Mouse (Mus musculus) heart, embryonic 15.5 days (tissue): Measurements from ENCODE around the gene Cphx2. TPM values are rescaled to one million over a fixed set of nuclear protein-coding genes. Genes with fewer than 3 reads are reported as not detected.
A peak's percentile ranks its signal among the peaks of the same experiment; 100 is the strongest.
"Not testable (repeated sequence)": the region's sequence is repeated elsewhere in the genome, so short reads cannot be mapped to it uniquely, and the experiment has no call there.

ENCODE experiments used
- ATAC-seq: fragments of 200-750 bp; cut with Nextera tagmentation; replicated peaks from 2 replicates; pipeline ENCODE4 v1.8.0; 2017; ENCODE audit warnings: low read depth, moderate TSS enrichment; ENCODE audit not compliant: insufficient number of reproducible peaks, insufficient read depth, low FRiP score
- H3K27ac ChIP-seq: fragments of 300-500 bp; sonication (generic); 2 replicates; pipeline ENCODE4 v1.5.1; 2015; ENCODE audit warnings: mild to moderate bottlenecking, inconsistent platforms
- H3K27me3 ChIP-seq: fragments of 300-500 bp; sonication (generic); 2 replicates; pipeline ENCODE4 v1.6.1; 2015; ENCODE audit warnings: inconsistent platforms
- H3K36me3 ChIP-seq: fragments of 300-500 bp; sonication (generic); 2 replicates; pipeline ENCODE4 v1.6.1; 2015; ENCODE audit warnings: mild to moderate bottlenecking, inconsistent platforms
- H3K4me1 ChIP-seq: fragments of 300-500 bp; sonication (generic); replicated peaks from 2 replicates; pipeline ENCODE4 v1.6.1; 2015; ENCODE audit warnings: inconsistent platforms
- H3K4me2 ChIP-seq: fragments of 300-500 bp; sonication (generic); 2 replicates; pipeline ENCODE4 v1.6.1; 2015; ENCODE audit warnings: inconsistent platforms, mild to moderate bottlenecking, moderate library complexity
- H3K4me3 ChIP-seq: fragments of 300-500 bp; sonication (generic); 2 replicates; pipeline ENCODE4 v1.5.1; 2015; ENCODE audit warnings: mild to moderate bottlenecking, inconsistent platforms
- H3K9ac ChIP-seq: fragments of 300-500 bp; sonication (generic); 2 replicates; pipeline ENCODE4 v1.6.1; 2015; ENCODE audit warnings: mild to moderate bottlenecking, inconsistent platforms
- H3K9me3 ChIP-seq: fragments of 300-500 bp; sonication (generic); replicated peaks from 2 replicates; pipeline ENCODE4 v1.6.1; 2016; ENCODE audit warnings: inconsistent platforms
- WGBS: fragments of 180-500 bp; shearing (Covaris S2); methylation state at CpG from one replicate; pipeline ENCODE4 v1.1.7; 2015; ENCODE audit warnings: mixed read lengths; 5-methylcytosine and 5-hydroxymethylcytosine counted together
- polyA plus RNA-seq: library from polyadenylated mRNA; unstranded; fragments of >200 nt; fragmentation: Nextera tagmentation; extraction: Ambion mirVana; gene quantifications from 2 replicates; pipeline ENCODE4 v1.2.1, GENCODE M21; 2015

Cphx2 gene
- polyA plus RNA-seq, 1 experiment from 2014 or later = not detected

DNA sequence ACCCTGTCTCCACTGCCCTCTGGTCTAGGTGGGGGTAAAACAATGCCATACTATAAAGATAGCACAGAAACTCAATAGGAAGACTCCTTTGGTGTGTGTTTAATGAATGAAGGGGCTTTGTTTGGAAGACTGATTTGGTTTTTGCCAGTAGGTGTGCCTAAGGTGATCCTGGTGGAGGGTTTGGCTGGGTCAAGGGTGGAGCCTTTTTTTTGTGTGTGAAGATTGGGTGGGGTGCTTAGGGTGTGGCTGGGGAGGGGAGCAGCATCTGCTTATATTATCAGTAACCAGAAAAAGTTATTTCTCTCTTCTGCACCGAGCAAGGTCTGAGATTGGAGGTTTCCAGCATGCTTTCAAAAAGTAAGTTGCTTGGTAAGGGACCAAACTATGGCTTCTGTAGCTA is 681 bp downstream of the Cphx2 start, which contains the start of gene Cphx3:
TSS of gene Cphx3 (plus strand) at position 301 of the 400 bp plus-strand sequence.
- not testable (repeated sequence) for H3K27me3 ChIP-seq, H3K4me2 ChIP-seq, H3K27ac ChIP-seq, H3K9me3 ChIP-seq, H3K4me1 ChIP-seq, H3K36me3 ChIP-seq, ATAC-seq, H3K4me3 ChIP-seq, H3K9ac ChIP-seq
- WGBS = no CpG with 5 or more reads among the region's 1 CpGs

DNA sequence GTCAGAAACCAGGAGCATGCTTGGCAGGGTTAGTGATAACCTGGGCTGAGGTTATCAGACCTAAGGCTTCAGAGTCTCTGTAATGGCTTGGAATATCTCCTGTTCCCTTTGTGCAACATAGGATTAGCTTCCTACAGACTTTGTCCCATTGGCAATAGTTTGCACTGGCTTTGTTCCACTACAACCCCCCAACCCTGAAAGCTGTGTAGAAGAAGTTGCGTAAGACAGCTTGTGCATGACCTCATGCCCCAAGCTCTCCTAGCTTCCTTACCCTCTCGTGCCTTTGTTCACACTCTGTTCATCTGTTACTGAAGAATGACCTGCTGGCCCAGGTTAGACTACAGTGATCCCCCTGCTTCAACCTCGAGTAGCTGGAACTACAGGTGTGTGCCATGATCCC is 16.3 kb downstream of the Cphx2 start:
- H3K9ac ChIP-seq, H3K36me3 ChIP-seq, H3K9me3 ChIP-seq, H3K4me1 ChIP-seq, H3K27me3 ChIP-seq, H3K27ac ChIP-seq, H3K4me3 ChIP-seq, H3K4me2 ChIP-seq, ATAC-seq: not testable (repeated sequence)
- no CpG with 5 or more reads among the region's 3 CpGs for WGBS

DNA sequence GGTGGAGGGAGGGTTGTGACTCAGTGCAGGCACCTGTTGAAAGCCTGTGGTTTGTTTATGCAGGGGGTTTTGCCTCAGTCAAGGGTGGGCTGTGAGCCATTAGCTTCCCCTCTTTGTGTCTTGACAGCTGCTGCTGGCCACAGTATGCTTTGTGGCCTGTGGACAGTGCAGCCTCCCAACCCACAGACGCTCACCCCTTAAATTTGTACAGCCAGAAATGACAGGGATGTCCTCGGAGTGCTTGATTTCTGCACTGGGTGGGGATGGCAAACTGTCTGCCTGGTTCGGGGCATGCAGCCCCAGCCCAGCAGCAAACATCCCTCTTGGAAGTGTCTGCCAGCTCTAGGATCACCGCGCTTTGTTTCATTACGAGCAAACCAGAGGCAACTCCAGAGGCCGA is 36.8 kb downstream of the Cphx2 start, which contains the start of gene Duxbl2:
TSS of gene Duxbl2 (plus strand) at position 200 of the 400 bp plus-strand sequence.
- H3K4me3 ChIP-seq, H3K27ac ChIP-seq, H3K9me3 ChIP-seq, H3K27me3 ChIP-seq, H3K9ac ChIP-seq, ATAC-seq, H3K4me2 ChIP-seq, H3K36me3 ChIP-seq, H3K4me1 ChIP-seq: not testable (repeated sequence)
- WGBS = no CpG with 5 or more reads among the region's 7 CpGs

DNA sequence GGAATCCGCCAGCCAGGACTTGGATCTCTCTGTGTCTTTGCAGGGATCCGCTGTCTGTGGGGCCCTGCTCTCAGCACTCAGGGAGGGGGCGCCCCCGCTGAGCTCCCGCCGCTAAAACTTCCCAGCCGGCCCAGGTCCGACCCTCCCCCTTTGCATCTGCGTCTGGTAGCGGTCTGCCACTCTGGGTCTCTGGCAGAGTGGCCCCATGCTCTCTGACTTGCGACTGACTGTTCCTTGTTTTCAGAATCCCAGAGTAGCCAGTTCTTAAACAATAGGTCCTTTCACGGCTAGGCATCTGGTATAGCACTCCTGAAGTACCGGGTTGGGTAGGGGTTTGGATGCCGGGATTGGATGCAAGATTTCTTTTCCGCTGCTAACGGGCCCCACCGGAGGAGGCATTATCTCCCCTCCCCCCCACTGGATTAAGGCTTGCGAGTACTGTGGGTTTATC is 37.3 kb downstream of the Cphx2 start:
- H3K4me1 ChIP-seq, H3K9ac ChIP-seq, H3K36me3 ChIP-seq, H3K27ac ChIP-seq, H3K27me3 ChIP-seq, H3K4me2 ChIP-seq, H3K4me3 ChIP-seq, H3K9me3 ChIP-seq: not testable (repeated sequence)
- peak; percentile 53 for ATAC-seq
- WGBS = no CpG with 5 or more reads among the region's 18 CpGs

- H3K27me3 ChIP-seq, H3K27ac ChIP-seq, ATAC-seq, H3K36me3 ChIP-seq, H3K4me3 ChIP-seq, H3K9me3 ChIP-seq, H3K9ac ChIP-seq, H3K4me1 ChIP-seq, H3K4me2 ChIP-seq: not testable (repeated sequence)
- WGBS = no CpG with 5 or more reads among the region's 7 CpGs
These were observed 37.8 kb downstream of the Cphx2 start for GRCm38 (mm10) chr14:26119095-26119494.

Other genes with a start within 250 kb of the Cphx2 start
- gene Anxa11, start 239.4 kb upstream of the Cphx2 start, polyA plus RNA-seq = 27.0 and 31.6 TPM in 2 replicates
- gene Plac9a, start 178.4 kb upstream of the Cphx2 start, polyA plus RNA-seq = 0.85 TPM in 1 of 2 replicates, not detected in the other
- 2.3 and 4.2 TPM in 2 replicates for gene Tmem254a, start 153.8 kb upstream of the Cphx2 start, polyA plus RNA-seq
- not detected in 2 replicates for gene Cphx1, start 143.2 kb upstream of the Cphx2 start, polyA plus RNA-seq
- 0.43 and 0.82 TPM in 2 replicates for gene Duxbl1, start 102.9 kb upstream of the Cphx2 start, polyA plus RNA-seq
- 17.0 and 23.9 TPM in 2 replicates for gene Gm9780, start 38.8 kb upstream of the Cphx2 start, polyA plus RNA-seq
- gene Tmem254c, start 14.2 kb upstream of the Cphx2 start, polyA plus RNA-seq = 15.8 and 21.7 TPM in 2 replicates
- not detected in 2 replicates for gene Cphx3, start 781 bp downstream of the Cphx2 start, polyA plus RNA-seq
- gene Duxbl2, start 36.8 kb downstream of the Cphx2 start, polyA plus RNA-seq = 0.94 and 1.4 TPM in 2 replicates
- gene Plac9b, start 101.0 kb downstream of the Cphx2 start, polyA plus RNA-seq = 19.4 and 20.0 TPM in 2 replicates
- gene Tmem254b, start 125.5 kb downstream of the Cphx2 start, polyA plus RNA-seq = 20.9 and 23.9 TPM in 2 replicates
- gene Duxbl3, start 176.4 kb downstream of the Cphx2 start, polyA plus RNA-seq = 0.20 and 0.57 TPM in 2 replicates